18 mouse cellular contexts compared by ENCODE assay signal in the genomic region with DNA sequence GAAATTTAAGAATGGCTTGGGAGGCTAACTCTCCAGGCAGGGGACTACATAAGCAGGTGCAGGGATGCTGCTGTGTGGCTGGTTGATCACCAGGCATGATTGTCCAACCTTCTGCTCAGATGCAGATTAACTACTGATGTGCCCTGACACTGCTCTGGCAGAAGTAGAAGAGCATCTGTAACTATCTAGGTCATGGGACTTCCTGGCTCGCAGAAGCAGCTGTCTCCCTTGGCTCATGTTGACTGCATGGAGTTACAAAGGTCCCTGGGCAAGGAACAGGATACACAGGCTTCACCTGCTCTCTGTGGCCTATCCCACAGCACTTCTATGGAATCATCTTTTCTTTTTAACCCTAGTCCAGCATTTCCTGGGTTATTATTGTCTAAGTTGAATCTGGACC. TPM values are rescaled to one million over a fixed set of nuclear protein-coding genes. Genes with fewer than 3 reads are reported as not detected.
DNase-seq lines count a peak whose midpoint lies in the region; ATAC-seq and TF ChIP-seq lines count a peak whose summit lies in the region.
"Had no signal": no experiment of that assay in that cellular context is flagged by ENCODE, and none has a peak within 500 bp of the region (broad histone marks: within the 10 kb centered on the region; RNA-seq: fewer than 3 reads in every experiment).

No protein-coding gene starts in this region.

- intact Hi-C loops in gastrocnemius, adult 2 months (cut with DNase I), result loop anchor here (5.0 kb wide), 1 partner anchor 57 kb away; no protein-coding TSS in a partner anchor

- ATAC-seq in frontal cortex, adult (ENCODE audit: low TSS enrichment), result peak; percentile 31; the same call in 1 of the 2 replicates
- ATAC-seq: midbrain, embryonic 13.5 days had no signal

- TF ChIP-seq CTCF in gastrocnemius, adult 2 months (IDR thresholded peaks at IDR 0.05), result no peak

- no peak overlapping the region for H3K4me3 ChIP-seq in gastrocnemius, adult 2 months
- H3K4me3 ChIP-seq: embryonic facial prominence, embryonic 13.5 days; hindbrain, embryonic 15.5 days; midbrain, embryonic 13.5 days had no signal

- DNase-seq in frontal cortex, adult 2 months (ENCODE audit: extremely low spot score in 1 of 2, low spot score in 1 of 2), result no peak
- DNase-seq in kidney, postnatal 36 days, result peak; percentile 3 to 12
- no peak for DNase-seq in kidney, postnatal 14 days
- peak; percentile 61 for DNase-seq in cerebellum, adult 11-12 months
- DNase-seq in cerebellum, postnatal 25 days, result peak; percentile 41 to 59
- DNase-seq in gastrocnemius, adult 2 months, result no peak
- no peak for DNase-seq in frontal cortex, postnatal 25 days (ENCODE audit: low spot score in 2 of 2)
- DNase-seq: adrenal gland, postnatal 10 days; gastrocnemius, postnatal 36 days; heart, postnatal 14 days; liver; lung, adult 2 months; lung, postnatal 4 days had no signal

- H3K27ac ChIP-seq in gastrocnemius, adult 2 months, result no peak overlapping the region
- H3K27ac ChIP-seq: embryonic facial prominence, embryonic 13.5 days; hindbrain, embryonic 15.5 days; midbrain, embryonic 13.5 days had no signal

RNA-seq across cellular contexts. Expression of gene Myt1, which starts 12.7 kb away (rescaled TPM):
- 15.6 and 16.9 TPM in 2 replicates for polyA plus RNA-seq in frontal cortex, adult 2 months (2012; rRNA removed)
- total RNA-seq in gastrocnemius, adult 2 months (2021), result not detected
- total RNA-seq: CH12.LX; gastrocnemius, postnatal 36 days; heart, postnatal 14 days had no signal
- polyA plus RNA-seq: lung, adult 2 months had no signal

Comparison
In these comparisons a context has a peak if more than half of its experiments do, and no peak if none do; other contexts are left out.
1. DNase-seq: peak in kidney, postnatal 36 days (2 of 2), cerebellum, adult 11-12 months (single experiment) and cerebellum, postnatal 25 days (2 of 2); none in frontal cortex, adult 2 months (0 of 2), kidney, postnatal 14 days (single experiment), gastrocnemius, adult 2 months (single experiment) and frontal cortex, postnatal 25 days (0 of 2).